Mouse (Mus musculus) cerebellum, postnatal 4 days (tissue): ENCODE measurements around the gene Lrp10.
A peak's percentile ranks its signal among the peaks of the same experiment; 100 is the strongest.

Experiments
- DNase-seq, 2 experiments: peaks; one replicate each; pipeline ENCODE4 v3.0.0; 2022; ENCODE audit warnings: low spot score in 2 of 2, mixed read lengths in 1 of 2

Gene Lrp10

DNA sequence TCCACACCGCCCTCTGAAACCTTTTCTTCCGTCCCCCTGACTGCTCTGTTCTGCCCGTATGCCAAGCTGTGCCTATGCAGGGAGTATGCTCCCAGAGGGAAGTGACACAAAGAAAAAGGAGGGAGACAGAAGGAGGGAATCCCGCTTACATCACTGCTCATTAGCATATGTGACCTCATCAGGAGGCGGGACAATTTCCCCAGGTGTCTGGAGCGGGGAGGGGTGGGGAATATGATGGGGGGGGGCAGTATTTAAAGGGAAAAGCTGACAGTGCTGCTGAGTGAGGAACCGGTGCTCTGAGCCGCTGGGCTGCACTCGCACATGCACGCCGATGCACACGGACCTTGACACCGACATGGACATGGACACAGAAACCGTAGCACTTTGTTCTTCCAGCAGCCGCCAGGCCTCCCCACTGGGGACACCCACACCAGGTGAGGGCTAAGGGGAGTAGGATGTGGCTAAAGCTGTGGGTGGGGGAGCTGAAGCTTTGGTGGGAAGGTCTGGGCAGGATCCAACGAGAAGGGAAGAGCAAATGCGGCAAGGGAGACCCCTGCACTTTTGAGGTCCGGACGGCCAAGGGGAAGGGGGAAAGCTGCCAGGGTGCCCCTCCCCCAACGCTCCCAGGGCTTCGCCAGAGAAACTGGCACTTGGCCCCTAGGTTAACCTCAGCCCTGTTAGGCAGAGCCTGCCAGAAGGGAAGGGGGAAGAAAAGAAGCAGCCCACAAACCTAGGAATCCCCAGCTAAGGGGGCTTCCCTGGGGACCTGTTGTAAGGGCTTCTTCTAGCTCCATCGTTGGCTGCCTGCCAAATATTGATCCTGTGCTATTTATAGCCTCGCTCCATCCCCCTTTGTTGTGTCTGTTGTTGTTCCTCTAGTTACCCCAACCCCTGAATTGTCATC is 12.3 kb downstream of the Lrp10 start, which contains the start of gene Rem2:
Gene Rem2, plus strand, starts transcription at position 160 of the 904 bp plus-strand sequence.
- peak in 1 of 2 experiments; percentile 53 for DNase-seq

- no peak for DNase-seq
These were observed 13.4 kb downstream of the Lrp10 start for GRCm38 (mm10) chr14:54477172-54477909.

DNA sequence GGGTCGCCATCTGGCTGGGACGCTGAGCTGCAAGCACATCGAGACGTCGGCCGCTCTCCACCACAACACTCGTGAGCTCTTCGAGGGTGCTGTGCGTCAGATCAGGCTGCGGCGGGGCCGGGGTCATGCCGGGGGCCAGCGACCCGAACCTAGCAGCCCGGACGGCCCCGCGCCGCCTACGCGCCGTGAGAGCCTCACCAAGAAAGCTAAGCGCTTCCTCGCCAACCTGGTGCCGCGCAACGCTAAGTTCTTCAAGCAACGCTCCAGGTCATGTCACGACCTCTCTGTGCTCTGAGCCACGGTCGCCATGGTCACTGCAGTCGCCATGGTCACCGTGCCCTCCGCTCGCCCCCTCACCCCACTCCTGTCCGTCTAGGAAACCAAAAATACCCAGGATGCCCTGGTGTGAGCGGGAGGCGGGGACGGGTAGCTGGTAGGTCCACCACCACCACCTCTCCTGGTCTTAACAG is 15.5 kb downstream of the Lrp10 start:
- peak in 1 of 2 experiments; percentile 27 for DNase-seq

DNA sequence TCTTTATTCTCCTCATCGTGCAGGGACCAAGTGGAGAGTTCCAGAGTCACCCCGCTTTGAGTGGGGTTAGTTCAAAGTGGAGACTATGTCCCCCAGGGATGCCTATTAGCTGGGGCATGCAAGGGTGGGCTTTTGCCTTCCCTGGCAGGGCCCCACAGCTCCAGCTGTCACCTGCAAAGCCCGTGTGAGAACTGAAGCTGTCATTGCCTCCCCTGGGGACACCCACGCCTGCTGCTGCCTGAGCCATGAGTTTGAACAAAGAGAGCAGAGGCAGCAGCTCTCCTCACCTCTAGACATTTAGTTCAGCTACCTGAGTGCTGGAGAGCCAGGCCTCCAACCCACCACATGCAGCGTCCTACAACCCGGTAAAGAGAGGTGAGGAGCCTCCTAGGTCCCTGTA is 16.7 kb downstream of the Lrp10 start:
- no peak for DNase-seq

GRCm38 (mm10) chr14:54481402-54481801 is 17.5 kb downstream of the Lrp10 start:
- no peak for DNase-seq

DNA sequence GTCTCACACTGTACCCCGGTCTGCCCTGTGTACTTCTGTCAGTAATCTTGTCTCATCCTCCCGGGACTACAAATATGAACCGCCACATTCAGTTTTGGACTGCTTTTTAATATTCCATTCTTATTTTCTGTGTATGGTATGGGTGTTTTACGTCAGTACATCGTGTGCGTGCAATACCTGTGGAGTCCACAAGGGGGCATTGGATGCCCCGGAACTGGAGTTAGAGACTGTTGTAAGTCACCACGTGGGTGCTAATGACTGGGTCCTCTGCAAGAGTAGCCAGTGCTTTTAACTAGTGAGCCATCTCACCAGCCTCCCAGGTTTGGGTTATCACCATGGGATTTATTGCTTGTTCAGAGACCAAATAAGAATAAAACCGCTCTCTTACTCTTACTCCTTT is 18.6 kb downstream of the Lrp10 start:
- peak in 1 of 2 experiments; percentile 58 for DNase-seq

DNA sequence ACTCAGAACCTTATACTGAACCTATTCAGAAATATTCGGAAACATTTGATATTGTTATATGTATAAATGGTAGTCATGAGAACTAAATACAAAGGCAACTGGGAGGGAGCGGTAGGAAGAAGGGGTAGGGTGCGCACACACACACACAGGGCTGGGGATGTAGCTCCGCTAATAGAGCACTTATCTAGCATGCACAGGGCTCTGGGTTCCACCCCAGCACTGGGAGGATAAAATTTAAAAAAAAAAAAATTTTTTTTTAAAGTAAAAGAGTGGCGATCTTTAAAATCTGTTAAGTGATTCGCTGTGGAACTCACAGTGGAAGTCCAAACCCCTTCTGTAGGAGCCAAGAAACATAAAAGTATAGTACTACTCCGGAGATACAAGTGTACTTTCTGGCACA is 22.0 kb downstream of the Lrp10 start:
- no peak for DNase-seq

DNA sequence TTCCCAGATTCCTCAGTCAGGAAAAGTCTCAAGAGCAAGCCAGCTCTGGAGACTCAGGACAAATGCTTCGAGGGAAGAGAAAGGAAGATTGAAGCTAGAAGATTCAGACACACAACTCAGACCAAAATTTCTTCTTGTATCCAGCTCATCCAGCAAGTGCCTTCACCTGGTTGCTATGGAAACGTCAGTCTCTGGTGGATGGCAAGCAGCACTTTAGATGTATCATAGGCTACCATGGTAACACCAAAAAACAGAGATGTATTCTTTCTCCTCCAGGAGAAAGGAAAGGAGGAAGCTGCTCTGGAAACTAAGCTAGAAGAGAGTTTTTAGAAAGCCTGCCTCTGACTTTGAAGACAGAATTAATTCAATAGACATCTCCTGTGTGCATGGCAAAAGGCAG is 23.8 kb downstream of the Lrp10 start:
- DNase-seq: no peak

GRCm38 (mm10) chr14:54488350-54488749 is 24.4 kb downstream of the Lrp10 start:
- no peak for DNase-seq

DNA sequence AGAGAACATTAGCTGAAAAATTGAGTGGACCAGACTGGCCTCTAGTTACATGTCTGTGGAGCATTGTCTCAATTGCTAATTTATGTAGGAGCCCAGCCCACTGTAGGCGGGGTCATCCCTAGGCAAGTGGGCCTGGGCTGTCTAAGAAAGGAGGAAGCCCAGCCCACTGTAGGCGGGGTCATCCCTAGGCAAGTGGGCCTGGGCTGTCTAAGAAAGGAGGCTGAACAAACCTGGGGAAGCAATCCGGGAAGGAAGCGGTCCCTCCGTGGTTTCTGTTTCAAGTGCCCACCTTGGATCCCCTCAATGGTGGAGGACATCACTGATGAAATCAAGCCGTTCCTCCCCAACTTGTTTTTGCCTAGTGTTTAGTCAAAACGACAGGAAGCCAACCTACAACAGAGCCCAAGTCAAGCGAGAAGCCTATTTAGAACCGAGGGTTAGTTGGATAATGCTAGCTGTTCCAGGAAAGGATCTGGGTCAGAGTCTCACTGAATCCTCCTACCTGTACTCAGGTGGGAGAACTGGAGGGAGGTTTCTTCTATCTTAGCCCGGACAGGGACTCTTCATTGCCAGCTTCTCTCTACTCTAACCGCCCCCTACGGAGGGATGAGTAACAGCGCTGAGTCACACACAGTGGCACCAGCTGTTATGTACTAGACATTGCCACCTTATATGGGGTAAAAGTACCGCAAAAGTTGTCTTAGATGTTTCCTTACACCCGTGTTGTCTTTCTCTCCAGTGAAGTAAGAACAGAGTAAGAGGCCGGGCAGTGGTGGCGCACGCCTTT is 28.6 kb downstream of the Lrp10 start:
- no peak for DNase-seq

DNA sequence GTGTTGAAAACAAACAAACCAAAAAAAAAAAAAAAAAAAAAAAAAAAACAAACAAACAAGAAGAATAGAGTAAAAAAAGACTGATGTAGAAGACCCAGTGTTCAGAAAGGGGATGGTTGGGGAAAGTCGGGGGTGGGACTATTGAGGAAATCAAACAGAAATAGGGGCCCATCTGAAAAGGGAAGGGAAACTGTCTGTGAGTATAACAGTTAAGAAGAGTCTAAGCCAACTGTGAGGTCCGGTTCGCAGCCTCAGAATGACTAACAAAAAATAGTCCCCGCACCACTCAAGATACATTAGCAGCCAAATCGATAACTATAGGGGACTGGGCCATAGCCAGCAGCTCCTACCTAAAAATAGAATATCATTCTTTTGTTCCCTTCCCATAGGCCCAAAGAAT is 29.3 kb downstream of the Lrp10 start:
- DNase-seq: no peak

DNA sequence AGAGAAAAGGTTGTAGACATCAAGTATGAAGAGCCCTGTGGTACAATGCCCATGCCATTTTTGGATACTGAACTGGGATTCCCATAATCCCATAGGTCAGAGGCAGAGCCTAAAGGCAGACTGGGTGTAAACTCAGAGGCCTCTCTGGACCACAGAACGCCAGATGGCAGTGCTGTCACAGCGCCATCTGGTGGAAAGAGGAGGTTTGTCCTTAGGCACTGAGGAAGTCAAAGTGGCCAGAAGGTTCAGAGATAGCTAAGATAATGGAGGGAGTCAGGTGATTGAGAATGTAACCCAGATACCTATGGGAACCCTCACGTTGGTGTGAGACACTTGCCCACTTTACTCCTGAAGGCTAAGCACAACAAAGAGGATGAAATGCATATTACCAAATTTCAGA is 30.3 kb downstream of the Lrp10 start:
- peak; percentile 42 to 67 for DNase-seq

DNA sequence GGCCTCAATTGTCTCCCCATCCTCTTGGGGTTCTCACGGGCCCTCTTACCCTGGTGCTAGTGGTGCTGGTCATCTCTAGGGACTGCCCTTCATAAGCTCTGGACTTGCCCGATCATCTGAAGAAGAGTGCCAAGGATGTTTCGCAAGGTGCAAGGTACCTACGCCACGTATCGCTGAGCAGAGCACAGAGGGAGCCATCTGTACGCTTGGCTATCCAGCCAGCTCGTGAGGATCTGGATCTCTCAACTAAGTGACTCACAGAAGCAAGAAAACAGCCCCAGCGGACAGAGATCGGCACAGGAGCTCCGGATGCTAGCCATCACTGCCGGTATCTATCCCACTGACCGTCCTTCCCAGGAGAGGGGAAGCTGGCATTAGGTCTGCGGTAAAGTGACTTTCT is 32.8 kb downstream of the Lrp10 start:
- DNase-seq: no peak

DNA sequence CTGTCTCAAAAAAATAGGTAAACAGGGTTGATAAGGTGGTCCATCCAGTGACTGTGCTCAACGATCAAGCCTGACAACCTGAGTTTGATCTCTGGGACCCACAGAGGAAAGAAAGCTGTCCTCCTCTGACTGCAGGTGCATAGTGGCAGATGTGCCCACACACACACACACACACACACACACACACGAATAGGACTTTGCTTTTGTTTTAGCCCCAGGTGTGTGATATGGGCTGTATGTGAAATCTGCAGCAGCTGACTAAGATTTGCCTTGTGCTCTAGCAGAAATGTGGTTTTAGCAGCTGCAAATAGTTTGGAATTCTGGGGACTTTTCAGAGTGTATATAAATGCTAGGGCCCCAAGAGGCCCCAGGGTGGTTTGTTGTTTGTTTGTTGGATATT is 35.4 kb downstream of the Lrp10 start:
- no peak for DNase-seq

DNA sequence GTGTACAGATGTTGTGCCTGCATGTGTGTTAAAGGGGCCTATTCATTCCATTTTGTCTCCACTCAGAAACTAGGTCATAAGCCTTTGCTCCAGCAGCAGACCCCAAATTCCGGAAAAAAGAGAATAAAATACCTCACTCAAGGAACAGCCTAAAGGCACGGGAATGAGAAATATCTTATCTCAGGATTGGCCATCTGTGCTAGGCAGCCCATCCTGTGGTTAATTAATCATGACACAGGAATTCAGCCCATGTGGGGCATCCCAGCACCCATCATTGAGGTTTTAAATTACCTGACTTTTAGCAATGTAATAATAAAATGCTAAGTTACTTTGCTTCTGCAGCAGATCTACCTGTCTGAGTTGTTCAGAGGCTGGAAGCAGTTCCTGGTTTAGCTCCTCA is 37.4 kb downstream of the Lrp10 start:
- no peak for DNase-seq

DNA sequence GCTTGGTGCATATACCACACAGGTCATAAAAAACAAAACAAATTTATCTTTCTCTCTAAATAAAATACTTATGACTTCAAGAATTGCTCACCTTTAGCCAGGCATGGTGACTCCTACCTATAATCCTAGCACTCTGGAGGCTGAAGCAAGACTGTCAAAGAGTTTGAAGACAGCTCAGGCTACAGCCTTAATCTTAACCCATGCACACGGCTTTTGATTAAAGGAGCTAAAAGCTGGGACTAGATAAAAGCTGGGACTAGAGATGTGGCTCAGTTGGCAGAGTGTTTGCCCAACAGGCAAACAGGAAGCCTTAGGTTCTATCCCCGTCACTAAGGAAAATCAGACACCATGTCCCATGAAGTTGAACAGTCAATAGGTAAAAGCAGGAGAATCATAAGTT is 39.2 kb downstream of the Lrp10 start:
- no peak for DNase-seq

DNA sequence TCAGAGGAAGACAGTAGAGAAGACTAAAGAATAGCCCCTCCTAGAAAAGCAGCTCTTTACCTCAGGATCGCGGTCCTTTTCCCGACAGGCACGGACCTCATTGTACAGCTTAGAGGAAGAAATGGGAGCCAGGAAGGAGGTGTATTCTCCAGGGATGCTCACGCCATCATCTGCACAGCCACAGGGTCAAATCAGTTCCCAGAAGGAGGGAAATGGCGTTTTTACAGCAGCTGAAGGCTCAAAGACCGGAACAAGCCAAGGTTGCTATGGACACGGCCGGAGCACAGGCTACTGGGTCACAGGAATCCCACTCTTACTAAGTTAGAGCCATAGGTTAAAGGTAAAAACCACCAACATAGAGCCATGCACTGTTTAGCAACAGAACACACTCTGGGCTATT is 45.8 kb downstream of the Lrp10 start:
- no peak for DNase-seq

DNA sequence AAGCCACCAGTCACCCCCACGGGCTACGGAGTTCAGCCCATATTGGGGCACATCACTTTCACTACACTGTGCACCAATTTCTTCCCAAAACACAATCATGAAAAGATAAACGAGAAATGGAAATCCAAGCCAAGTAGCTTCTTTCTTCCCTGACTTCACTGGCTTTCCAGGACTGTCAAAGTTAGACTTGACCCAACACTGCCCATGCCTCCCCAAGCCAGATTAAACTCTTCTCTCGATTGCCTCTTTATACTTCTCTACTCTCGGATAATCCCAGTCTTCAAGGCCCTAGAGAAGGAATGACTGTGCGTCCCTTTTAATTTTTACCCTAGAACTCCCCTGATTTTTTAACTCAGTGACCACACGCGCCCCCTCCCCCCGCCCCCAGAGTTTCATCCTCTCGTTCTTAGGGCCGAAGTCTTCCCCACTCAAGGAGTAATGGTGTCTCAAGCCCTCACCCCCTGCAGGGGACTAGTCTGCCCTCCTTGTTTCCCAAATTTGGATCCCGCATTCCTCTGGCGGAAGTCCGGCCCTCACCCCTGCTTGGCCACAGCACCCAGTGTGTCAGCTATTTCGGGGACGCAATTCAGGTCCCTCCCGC is 52.9 kb downstream of the Lrp10 start:
- DNase-seq: no peak
